Mouse (Mus musculus) left cerebral cortex, postnatal 14 days (tissue): ENCODE data around the gene Cx3cr1. TPM values are rescaled to one million over a fixed set of nuclear protein-coding genes. Genes with fewer than 3 reads are reported as not detected.
"Not testable (repeated sequence)": the region's sequence is repeated elsewhere in the genome, so short reads cannot be mapped to it uniquely, and the experiment has no call there.

ENCODE experiments used
- DNase-seq, 2 experiments: peaks; one replicate each; pipeline ENCODE4 v3.0.0; 2021 to 2022; ENCODE audit warnings: low spot score in 2 of 2, mixed read lengths in 1 of 2
- intact Hi-C: fragments of 180-260 bp; cut with DNase I; formaldehyde crosslinking; loops from one replicate; pipeline ENCODE4 v1.15.1; 2025
- long read RNA-seq, 2 experiments: library from polyadenylated mRNA; stranded (forward); transcript quantifications; one replicate each; pipeline ENCODE4 v2.0.0; 2021
- total RNA-seq, 2 experiments: library from RNA; stranded (reverse); gene quantifications; 2 replicates each; pipeline ENCODE4 v1.2.3; 2021

Gene Cx3cr1
- 10 to 100 TPM; 34.9 to 36.7 TPM for total RNA-seq
- long read RNA-seq, experiment 1, partial matches to known transcripts, result 0 of 4 reads
- long read RNA-seq, experiment 1, other reads (novel, unspliced or antisense), result 3 of 4 reads
- long read RNA-seq, experiment 2, partial matches to known transcripts, result 0 of 1 reads
- long read RNA-seq, experiment 2, other reads (novel, unspliced or antisense), result 1 of 1 reads

DNA sequence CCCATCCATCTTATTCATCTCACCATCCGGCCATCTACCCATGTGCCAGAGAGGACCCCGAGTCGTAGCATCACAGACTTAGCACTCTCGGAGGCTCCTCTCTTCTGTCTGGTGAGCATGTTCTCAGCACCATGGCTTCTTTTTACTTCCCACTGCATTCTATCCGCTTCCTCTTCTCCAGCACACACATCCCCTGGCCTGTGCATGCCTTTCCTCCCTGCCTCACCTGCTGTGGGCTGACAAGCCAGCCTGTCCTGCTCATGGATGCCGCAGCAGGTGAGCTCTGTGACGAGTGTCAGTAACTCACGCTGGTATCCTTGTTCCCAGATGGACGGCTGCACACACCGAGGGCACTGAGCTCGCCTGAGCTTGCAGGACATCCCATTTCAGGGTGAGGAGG lies at the start of gene Cx3cr1:
TSS of gene Cx3cr1 (minus strand) at position 101 of the 400 bp plus-strand sequence.
- DNase-seq, result no peak

GRCm38 (mm10) chr9:120118212-120118611 lies 48.5 kb upstream of the Cx3cr1 start:
- DNase-seq, result no peak
- intact Hi-C loops, result no loop called here

More for the DNA sequence above, at the start of gene Cx3cr1:
- intact Hi-C loops, result no loop called here

- intact Hi-C loops, result no loop called here
- no peak for DNase-seq
These were observed 46.5 kb upstream of the Cx3cr1 start for GRCm38 (mm10) chr9:120116184-120116624.

DNA sequence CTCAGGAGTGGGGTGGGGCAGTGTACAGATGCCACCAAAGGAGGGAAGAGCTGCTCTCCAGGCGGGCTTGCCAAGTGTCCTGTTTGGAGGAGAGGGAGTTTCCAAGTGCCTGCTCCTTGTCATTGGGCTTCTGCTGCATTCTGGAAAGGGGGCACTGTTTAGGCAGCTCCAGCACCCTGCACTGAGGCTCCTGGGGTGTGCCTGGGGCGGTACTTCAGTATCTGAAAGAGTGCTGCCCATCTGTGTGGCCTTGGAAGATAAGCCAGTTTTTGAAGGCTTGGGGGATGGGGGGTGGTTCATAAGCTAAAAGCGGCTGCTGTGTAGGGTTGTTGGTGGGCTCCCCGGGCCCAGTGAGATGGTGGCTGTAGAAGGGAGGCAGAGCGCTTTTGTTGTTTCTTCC lies 45.9 kb upstream of the Cx3cr1 start:
- DNase-seq, result no peak
- intact Hi-C loops, result no loop called here

GRCm38 (mm10) chr9:120114789-120115151 lies 45.1 kb upstream of the Cx3cr1 start:
- DNase-seq, result no peak
- intact Hi-C loops, result no loop called here

GRCm38 (mm10) chr9:120114051-120114788 lies 44.5 kb upstream of the Cx3cr1 start:
- no peak for DNase-seq
- intact Hi-C loops, result no loop called here

DNA sequence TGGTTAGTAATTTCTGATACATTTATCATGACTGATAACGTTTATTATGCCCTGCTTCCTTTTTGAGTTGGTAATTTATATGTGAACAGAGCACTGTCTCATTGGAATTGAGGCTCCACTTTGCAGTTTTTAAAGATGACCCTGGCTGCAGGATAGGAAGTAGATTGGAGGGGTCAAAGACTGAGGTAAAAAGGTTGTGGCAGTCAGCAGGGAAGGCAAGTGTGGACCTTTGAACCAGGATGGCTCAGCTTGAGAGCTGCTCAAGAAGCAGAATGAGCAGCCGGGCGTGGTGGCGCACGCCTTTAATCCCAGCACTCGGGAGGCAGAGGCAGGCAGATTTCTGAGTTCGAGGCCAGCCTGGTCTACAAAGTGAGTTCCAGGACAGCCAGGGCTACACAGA lies 43.8 kb upstream of the Cx3cr1 start:
- intact Hi-C loops, result no loop called here
- DNase-seq, result no peak

- intact Hi-C loops, result no loop called here
- no peak for DNase-seq
These were observed 42.8 kb upstream of the Cx3cr1 start for GRCm38 (mm10) chr9:120112472-120112871.

DNA sequence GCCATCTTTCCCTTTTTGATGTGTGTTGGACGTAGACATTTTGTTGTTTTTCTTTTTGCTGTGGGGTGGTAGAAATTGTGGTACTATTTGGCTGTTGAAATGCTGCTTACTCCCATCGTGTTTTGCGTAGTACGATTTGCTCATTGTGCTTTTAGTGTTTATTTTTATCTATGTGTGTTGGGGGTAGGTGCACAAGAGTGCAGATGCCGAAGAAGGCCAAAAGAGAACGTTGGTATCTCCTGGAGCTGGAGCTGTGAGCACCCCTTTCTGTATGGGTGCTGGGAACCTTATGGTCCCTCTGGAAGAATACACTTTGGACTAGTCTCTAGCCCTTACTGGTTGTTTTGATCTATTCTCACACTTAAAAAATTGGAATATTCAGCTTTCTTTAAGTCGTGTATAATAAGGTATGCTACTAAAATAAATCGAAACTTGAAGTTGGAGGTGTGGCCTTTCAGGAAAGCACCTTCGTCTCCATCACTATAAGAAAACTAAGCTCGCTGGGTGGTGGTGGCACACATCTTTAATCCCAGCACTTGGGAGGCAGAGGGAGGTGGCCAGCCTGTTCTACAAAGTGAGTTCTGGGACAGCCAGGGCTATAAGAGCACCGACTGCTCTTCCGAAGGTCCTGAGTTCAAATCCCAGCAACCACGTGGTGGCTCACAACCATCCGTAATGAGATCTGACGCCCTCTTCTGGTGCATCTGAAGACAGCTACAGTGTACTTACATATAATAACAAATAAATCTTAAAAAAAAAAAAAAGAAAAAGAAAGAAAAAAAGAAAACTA lies 41.7 kb upstream of the Cx3cr1 start:
- DNase-seq, result no peak
- intact Hi-C loops, result no loop called here

DNA sequence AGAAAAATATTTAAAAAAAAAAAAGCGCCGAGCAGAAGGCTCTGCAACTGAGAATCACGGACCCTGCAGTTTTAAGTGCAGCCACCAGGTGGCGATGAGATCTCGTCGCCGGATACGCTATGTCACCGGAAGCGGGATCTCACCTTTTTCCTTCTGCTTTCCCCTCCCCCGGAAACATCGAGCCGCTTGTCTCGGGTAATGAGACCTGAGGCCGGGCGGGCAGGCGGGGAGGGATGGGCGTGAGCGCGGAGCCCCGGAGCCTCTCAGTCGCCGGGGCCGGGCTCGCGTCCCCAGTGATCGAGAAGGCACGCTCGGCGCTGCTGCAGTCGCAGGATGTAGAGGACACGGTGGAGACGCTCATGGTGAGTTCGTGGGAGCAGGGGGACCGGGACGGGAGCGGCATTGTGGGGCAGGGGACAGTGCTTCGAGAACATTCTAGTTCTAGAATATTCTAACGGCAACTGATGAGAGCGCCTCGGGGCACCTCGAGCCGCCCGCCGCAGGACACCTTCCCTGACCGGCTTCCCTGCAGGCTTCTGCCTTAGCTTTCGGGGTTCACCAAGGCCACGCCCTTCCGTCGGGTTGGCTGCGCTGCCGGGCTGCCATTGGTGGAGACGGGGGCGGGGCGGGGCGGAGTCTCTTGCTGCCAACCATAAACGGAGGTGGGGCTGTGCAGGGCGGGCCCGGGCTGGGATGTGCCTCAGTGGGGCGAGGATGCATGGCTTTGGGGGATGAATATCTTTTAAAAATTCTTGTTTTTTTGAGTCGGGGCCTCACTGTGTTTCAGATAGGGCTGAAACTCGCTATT lies 40.7 kb upstream of the Cx3cr1 start, which contains the start of gene Slc25a38:
TSS of gene Slc25a38 (plus strand) at position 164 of the 808 bp plus-strand sequence.
- peak; percentile 97 for DNase-seq
- intact Hi-C loops, result no loop called here

DNA sequence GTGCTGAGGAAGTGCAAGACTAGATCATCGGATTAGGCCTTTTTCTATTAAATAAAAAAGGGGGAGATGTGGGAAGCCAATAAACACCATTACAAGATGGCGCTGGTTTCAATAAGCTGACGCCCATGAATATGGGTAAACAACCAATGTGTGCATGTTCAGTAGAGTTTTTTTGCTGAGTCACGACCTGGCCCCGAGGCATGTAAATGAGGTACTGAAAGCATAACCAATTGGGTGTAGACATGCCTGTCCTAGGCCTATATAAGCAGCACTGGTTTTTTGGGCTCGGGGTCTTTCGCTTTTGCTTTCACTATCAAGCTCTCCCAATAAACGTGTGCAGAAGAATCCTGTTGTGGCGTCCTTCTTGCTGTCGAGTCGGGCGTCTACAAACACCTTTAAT lies 39.3 kb upstream of the Cx3cr1 start:
- DNase-seq, intact Hi-C loops: not testable (repeated sequence)

DNA sequence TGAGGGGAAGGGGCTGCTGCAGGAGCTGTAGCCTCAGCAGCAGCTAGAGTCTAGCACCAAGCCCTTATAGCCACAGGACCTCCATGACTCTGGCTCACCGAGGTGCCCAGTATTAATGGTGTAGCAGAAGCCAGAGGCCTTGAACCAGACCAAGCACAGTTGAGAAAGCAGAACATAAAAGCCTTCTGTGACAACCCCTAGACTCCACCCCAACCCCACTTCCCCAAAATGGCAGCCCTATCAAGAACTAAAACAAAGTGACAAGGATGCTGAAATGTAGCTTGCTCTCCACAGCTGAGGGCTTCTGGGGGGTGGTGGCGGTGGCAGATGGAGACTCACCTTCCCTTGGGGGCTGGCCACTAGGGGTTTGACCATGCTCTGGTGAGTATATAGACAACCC lies 31.5 kb upstream of the Cx3cr1 start:
- intact Hi-C loops, result no loop called here

GRCm38 (mm10) chr9:120099304-120099703 lies 29.6 kb upstream of the Cx3cr1 start:
- intact Hi-C loops, result loop anchor here (2.0 kb wide), 1 partner anchor 73 kb away; no protein-coding TSS in a partner anchor
- DNase-seq, result no peak

More for the DNA sequence above, 31.5 kb upstream of the Cx3cr1 start:
- no peak for DNase-seq

DNA sequence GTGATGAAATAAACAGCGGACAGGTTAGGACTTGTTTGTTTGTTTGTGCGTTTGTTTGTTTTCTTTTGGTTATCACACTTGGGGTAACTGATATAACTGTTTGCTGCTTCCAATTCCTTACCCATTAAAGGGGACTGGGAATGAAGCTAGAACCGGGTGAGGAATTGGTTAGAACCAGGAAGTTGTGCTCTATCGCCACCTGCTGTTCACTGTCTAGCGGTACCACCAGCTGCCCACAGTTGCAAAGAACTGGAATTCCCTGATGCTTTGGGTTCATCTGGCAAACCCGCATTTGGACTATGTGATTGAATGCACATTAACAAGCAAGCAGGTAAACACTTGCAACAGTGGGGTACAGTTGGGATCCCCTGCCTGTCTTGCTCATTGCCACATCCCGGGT lies 29.0 kb upstream of the Cx3cr1 start:
- intact Hi-C loops, result loop anchor here (2.0 kb wide), 1 partner anchor 72 kb away; no protein-coding TSS in a partner anchor
- peak; percentile 74 to 83 for DNase-seq

DNA sequence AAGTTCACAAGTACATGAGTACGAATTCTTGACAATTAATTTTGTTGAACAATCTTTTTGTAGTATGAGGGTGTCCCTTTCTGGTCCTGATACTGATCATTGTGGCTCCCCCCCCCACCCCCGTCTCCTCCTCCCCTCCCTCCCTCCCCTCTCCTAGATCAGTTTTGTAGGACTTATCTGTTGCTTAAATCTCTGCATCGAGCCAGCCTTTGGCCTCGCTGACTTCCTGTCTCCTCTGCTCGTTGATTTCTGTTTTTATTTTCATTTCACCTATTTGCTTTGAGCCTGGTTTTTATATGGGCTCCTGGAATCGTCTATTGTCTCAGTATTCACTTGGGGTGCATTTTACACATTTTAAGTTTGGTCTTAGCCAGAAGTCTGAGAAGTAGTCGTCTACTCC lies 26.2 kb upstream of the Cx3cr1 start:
- intact Hi-C loops, result no loop called here

DNA sequence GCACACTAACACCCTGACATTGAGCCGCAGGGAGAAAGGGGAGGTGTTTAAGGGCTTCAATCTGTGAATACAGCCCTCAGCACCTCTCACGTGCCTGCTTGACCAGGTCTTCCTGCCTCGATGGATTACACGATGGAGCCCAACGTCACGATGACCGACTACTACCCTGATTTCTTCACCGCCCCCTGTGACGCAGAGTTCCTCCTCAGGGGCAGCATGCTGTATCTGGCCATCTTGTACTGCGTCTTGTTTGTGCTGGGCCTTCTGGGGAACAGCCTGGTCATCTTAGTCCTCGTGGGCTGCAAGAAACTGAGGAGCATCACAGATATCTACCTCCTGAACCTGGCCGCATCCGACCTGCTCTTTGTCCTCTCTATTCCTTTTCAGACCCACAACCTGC lies 24.0 kb upstream of the Cx3cr1 start:
- intact Hi-C loops, result no loop called here
- no peak for DNase-seq

More for the DNA sequence above, 26.2 kb upstream of the Cx3cr1 start:
- DNase-seq, result no peak

DNA sequence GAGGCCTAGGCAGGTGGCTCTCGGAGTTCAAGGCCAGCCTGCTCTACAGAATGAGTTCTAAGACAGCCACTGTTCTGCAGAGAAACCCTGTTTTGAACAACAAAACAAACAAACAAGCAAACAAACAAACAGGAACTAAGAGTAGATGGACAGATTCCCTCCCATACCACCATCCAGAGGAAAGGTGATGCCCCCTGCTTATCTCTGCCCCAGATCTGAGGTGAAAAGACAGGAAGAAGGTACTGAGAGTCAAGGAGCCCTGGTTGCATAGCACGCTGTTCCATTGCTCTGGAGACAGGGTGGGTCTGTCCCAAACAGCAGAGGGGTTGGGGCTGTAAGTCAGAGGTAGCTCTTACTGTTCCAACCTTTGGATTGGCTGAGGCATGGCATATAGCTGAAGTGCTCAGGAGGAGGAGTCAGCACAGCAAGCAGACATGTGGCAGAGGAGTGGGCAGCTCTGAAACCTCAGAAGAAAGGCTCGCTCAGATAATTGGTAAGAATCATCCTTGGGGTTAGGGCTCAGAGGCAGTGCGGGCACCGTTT lies 22.1 kb upstream of the Cx3cr1 start, which contains the start of gene Ccr8:
TSS of gene Ccr8 (plus strand) at position 419 of the 543 bp plus-strand sequence.
- intact Hi-C loops, result no loop called here
- DNase-seq, result no peak

DNA sequence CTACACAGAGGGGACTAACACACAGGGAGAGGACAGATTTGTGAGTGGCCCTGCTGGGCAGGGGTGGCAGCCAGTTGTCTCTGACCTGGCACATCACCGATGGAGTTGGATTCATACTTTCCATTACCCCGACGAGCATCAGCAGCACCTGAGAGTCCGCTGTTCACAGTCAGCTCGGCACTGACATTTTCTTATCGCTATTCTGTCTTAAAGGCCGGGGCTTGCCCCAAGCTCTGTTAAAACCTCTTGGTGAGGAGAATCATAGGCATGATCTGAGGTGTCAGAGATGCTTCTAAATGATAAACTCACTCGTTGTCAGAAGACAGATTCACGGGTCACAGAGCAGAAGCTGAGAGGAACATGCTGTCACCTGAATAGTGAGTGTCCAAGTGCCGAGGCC lies 21.4 kb upstream of the Cx3cr1 start:
- intact Hi-C loops, result no loop called here
- DNase-seq, result no peak

- intact Hi-C loops, result no loop called here
- no peak for DNase-seq
These were observed 19.4 kb upstream of the Cx3cr1 start for GRCm38 (mm10) chr9:120089125-120089524.
